Mouse (Mus musculus): ENCODE measurements around the gene Klhl7. TPM values are rescaled to one million over a fixed set of nuclear protein-coding genes. Genes with fewer than 3 reads are reported as not detected.

Klhl7 gene
- total RNA-seq, 2 experiments from 2014 or later: 93.4 to 96.9 TPM

DNA sequence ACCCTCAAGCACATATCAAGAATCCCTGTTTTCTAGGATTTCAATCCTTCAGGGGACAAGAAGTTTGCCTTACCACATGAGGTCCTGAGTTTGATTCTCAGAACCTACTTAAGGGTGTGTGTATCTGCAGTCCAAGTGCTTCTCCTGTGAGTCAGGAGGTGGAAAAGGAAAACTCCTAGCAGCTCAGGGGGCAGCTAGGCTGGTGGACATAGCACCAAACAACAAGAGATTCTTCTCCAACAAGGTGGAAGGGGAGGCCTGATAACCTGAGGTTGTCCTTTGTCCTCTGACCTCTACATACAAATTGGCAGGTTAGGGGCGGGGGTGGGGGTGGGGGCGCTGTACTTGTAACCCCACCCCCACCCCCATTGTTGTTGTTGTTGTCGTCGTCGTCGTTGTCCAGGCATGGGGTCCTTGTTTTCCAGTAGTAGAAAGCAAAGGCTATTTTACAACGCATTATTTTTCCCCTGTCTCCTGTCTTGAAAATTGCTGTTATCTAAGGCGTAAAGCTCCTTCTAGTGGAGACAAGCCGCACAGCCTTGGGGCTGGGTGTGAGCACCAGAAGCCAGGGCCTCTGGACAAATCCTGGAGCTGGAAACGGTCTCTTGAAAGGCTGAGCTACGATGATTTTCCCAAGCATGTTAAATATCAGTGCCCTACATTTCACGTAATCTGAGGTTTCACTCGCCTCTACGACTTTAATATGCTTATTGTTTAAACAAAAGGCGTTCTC, 23.3 kb upstream of the Klhl7 start:
- peak; percentile 83 for TF ChIP-seq CTCF (conservative IDR thresholded peaks at IDR 0.05)
- H3K27ac ChIP-seq: peak overlapping the region; percentile 66; the same call in 1 of the 2 replicates

DNA sequence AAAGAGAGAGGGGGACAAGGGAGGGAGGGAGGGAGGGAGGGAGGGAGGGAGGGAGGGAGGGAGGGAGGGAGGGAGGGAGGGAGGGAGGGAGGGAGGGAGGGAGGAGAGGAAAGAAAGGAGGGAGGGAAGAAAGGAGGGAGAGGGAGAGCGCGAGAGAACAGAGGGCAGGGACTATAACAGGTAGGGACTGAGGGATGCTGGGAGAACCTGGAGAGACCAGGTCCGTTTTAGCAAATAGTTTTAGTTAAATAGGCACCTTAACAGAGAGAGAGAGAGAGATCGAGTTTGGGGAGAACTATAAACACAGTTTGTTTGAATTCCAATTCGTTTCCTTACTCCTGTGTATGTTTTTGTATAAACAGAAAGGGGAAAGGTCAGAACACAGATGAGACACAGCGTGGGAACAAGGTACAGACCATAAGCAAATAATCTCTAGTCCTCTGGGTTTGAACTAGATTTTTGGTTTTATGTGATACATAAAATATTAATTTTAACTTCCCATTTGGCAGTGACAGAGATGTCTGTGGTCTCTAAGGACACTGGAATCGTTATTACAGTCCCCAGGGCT, 22.6 kb upstream of the Klhl7 start:
- H3K4me3 ChIP-seq: peak overlapping the region; percentile 55
- no peak for TF ChIP-seq CTCF (conservative IDR thresholded peaks at IDR 0.05)
- no peak for DNase-seq (ENCODE audit: low spot score in 2 of 2)
- peak overlapping the region; percentile 66; the same call in 1 of the 2 replicates for H3K27ac ChIP-seq

More for the DNA sequence above, 23.3 kb upstream of the Klhl7 start:
- H3K4me3 ChIP-seq: peak overlapping the region; percentile 55
- DNase-seq (ENCODE audit: low spot score in 2 of 2): peak; percentile 60 to 79

DNA sequence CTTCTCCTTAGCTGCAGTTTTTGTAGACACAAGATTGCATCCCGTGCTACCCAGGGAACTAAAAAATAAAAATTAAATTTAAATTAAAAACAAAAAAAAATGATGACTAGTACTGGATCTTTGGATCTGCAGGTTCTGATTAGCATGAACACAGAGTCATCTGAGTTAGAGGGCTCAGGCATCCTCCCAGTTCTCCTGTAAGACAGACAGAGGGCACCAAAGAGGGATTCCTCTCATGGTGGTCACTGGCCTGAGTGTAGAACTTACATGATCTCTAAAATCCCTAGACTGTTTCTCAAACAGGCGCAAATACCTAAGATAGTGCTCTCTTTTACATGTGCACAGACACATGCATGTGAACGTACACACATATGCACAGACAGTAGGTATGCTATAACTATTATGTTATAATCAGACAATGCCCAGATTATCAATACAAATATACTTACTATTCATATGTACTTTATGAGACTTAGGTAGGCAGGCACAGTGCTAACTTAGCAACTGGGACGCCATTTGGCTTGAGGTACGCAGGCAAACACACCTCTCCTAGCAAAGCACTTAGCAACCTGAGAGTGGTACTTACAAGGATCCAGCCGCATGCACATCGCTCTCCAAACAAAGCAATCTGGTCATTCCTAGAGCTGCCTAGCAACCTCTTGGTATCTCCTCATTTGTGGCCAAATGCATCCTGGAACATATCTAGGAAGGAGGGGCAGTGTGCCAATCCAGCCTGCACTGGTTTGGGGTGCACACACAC, 21.8 kb upstream of the Klhl7 start:
- no peak for DNase-seq (ENCODE audit: low spot score in 2 of 2)
- no peak overlapping the region for H3K4me3 ChIP-seq
- TF ChIP-seq CTCF (conservative IDR thresholded peaks at IDR 0.05): peak; percentile 54
- no peak overlapping the region for H3K27ac ChIP-seq

DNA sequence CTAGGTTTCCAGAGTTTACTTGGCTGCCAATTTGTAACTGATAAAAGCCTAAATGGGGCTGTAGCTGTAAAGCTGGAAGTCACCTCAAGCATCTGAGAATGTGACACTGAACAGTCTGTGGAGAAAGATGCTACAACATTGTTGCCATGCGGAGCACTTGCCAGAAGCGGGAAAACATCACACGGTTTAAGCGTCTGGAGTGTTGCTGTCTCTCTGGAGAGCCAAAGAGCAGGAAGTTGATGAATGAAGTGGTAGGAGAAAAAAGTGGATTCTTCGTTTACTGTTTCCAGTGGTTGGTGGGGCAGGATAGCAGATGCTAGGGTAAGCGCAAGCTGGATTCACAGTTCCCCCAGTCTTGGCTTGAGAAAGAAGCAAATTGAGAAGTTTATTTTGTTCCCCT, 19.6 kb upstream of the Klhl7 start:
- Histone ChIP-seq H3K4me3 (no peak overlapping the region), H3K27ac (no peak overlapping the region)
- no peak for TF ChIP-seq CTCF (conservative IDR thresholded peaks at IDR 0.05)
- no peak for DNase-seq (ENCODE audit: low spot score in 2 of 2)

DNA sequence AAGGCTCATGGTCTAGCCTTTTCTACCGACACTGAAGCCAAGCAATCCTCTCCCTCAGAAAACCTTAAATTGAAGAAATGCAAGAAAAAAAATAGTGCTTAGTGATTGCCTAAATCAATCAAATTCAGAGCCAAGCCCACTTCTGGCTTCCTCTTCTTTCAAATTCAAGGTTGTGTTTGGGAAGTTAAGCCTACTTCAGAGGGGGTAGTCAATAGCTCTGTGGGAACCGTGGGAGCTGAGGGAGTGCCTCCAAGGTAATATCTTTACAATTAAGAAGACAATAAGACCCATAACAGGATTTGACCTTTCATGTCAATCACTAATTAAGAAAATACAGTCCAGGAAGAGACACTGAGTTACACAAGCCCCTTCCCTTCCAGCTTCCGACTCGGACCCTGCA, 15.6 kb upstream of the Klhl7 start:
- no peak for DNase-seq (ENCODE audit: low spot score in 2 of 2)
- Histone ChIP-seq H3K4me3 (no peak overlapping the region), H3K27ac (no peak overlapping the region)
- no peak for TF ChIP-seq CTCF (conservative IDR thresholded peaks at IDR 0.05)

DNA sequence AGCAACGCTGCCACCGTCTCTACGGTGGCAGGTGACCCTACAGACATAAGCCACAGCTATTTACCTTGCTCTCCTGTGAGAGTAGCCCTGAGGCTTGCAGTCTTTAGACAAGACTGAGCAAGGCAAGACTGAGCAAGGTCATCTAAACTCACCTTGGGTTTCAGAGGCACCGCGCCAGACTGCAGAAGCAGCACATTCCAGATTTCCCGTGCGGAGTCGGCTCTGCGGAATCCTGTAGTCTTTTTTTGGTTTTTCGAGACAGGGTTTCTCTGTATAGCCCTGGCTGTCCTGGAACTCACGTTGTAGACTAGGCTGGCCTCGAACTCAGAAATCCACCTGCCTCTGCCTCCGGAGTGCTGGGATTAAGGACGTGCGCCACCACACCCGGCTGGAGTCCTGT, 14.2 kb upstream of the Klhl7 start:
- no peak for DNase-seq (ENCODE audit: low spot score in 2 of 2)
- TF ChIP-seq CTCF (conservative IDR thresholded peaks at IDR 0.05): no peak
- Histone ChIP-seq H3K4me3 (no peak overlapping the region), H3K27ac (no peak overlapping the region)

DNA sequence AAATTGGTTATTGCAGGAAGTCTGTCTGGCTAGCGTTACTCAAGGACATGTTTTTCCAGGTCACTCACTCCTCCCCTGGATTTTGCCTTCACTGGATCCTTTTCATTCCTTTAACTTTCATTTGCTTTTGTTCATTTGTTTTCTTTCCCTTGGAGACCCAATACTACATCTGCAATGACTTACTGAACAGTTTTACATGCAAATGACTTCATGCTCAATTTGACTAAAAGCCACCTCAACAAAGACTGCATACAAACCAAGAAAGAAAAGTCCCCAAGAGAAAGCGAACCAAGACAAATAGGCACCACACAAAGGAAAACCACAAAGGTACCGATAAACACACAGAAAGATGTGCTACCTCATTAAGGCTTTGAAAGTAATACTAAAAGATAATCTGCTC, 13.5 kb upstream of the Klhl7 start:
- H3K27ac ChIP-seq: no peak overlapping the region
- no peak for DNase-seq (ENCODE audit: low spot score in 2 of 2)
- TF ChIP-seq CTCF (conservative IDR thresholded peaks at IDR 0.05): no peak
- H3K4me3 ChIP-seq: no peak overlapping the region

DNA sequence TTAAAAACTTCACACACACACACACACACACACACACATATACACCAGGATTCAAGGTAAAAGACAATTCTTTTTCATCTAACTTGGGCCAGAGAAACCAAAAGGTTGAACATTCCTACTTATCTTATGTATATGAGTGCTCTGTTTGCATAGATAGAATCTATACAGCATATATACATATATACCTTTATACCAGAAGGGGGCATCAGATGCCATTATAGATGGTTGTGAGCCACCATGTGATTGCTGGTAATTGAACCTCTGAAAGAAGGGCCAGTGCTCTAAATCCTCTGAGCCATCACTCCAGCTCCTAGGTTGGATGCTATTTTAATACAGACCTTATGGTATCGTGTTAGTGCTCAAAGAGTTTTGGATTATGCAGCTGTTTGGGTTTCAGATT, 12.0 kb upstream of the Klhl7 start:
- H3K4me3 ChIP-seq: no peak overlapping the region
- no peak overlapping the region for H3K27ac ChIP-seq
- TF ChIP-seq CTCF (conservative IDR thresholded peaks at IDR 0.05): peak; percentile 38
- no peak for DNase-seq (ENCODE audit: low spot score in 2 of 2)

DNA sequence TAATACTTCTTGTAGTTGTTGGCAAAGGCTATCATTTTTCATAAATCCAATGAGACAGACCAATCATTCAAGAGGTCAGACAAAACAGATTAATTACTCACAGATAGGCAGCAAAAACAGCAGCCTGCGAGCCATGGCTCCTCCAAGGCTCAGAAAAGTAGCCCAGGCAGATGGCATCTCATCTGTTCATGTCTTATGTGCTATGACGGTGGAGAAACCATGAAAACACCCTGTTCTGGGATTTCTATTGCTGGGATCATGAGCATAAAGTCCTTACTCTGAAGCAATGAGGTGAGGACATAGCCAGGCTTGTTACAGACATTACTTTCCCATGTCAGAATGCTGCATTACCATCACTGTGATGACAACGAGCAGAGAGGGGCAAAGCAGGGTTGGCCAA, 7.9 kb upstream of the Klhl7 start:
- no peak for TF ChIP-seq CTCF (conservative IDR thresholded peaks at IDR 0.05)
- no peak overlapping the region for H3K4me3 ChIP-seq
- no peak overlapping the region for H3K27ac ChIP-seq
- no peak for DNase-seq (ENCODE audit: low spot score in 2 of 2)

DNA sequence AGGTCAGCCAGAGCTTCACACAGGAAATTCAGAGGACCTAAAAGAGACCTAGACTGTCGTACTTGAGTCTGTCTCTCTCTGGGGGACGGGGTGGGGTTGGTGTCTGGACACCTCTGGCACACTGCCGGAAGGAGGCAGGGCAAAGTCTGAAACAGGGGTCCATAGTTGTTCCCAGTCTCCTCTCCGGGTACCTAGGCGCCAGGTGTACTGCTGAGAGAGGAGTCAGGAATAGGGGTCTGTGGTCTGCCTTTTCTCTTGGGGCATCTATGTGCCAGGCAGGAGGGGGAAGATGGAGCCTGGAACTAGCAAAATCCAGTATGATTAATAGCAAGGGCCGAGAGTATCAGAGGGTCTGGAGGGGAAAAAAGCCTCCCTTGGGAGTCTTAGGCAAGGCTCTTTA, 5.0 kb upstream of the Klhl7 start:
- no peak for TF ChIP-seq CTCF (conservative IDR thresholded peaks at IDR 0.05)
- no peak for DNase-seq (ENCODE audit: low spot score in 2 of 2)
- Histone ChIP-seq H3K4me3 (no peak overlapping the region), H3K27ac (no peak overlapping the region)

DNA sequence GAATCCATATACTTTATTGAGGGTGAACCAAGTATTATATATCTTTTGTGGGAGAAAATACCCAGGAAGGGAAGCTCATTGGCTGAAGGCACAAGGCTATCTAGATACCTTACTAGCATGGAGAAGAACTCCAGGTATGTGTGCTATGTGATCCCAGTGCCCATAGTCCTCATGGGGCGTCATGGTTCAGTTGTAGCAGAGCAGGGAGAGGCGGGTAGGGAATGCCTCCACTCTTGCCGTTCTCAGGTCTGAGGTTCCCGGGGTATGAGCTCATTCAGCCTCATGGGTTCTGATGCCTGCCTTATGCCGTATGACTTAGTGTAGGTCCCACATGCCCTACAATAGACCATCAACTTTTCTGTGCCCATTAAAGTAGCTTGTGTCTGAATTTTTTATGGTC, 4.5 kb upstream of the Klhl7 start:
- no peak for DNase-seq (ENCODE audit: low spot score in 2 of 2)
- Histone ChIP-seq H3K4me3 (no peak overlapping the region), H3K27ac (no peak overlapping the region)
- no peak for TF ChIP-seq CTCF (conservative IDR thresholded peaks at IDR 0.05)

DNA sequence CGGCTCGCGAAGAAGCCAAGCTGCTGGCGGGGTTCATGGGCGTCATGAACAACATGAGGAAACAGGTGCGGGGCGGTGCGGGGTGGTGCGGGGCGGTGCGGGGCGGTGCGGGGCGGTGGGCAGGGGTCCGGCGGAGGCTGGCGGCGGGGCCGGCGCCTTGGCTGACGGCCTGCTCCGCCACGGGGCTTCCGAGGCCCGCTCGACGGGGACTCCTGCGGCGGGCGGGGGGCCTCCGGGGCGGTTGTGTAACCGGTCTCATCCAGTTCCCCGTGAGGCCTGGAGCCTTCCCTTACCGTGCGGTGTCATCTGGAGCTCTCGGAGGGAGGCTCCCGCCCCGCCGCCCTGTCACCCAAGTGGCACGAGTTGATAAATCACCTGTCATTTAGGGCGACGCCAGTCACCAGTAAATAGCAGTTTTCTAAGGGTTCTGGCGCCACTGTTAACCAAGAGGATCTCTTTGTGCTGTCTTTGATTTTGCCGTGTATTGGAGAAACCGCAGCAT, 456 bp downstream of the Klhl7 start:
- TF ChIP-seq CTCF (conservative IDR thresholded peaks at IDR 0.05): no peak
- H3K27ac ChIP-seq: peak overlapping the region; percentile 92
- DNase-seq (ENCODE audit: low spot score in 2 of 2): peak; percentile 47 to 62
- peak overlapping the region; percentile 91 for H3K4me3 ChIP-seq

DNA sequence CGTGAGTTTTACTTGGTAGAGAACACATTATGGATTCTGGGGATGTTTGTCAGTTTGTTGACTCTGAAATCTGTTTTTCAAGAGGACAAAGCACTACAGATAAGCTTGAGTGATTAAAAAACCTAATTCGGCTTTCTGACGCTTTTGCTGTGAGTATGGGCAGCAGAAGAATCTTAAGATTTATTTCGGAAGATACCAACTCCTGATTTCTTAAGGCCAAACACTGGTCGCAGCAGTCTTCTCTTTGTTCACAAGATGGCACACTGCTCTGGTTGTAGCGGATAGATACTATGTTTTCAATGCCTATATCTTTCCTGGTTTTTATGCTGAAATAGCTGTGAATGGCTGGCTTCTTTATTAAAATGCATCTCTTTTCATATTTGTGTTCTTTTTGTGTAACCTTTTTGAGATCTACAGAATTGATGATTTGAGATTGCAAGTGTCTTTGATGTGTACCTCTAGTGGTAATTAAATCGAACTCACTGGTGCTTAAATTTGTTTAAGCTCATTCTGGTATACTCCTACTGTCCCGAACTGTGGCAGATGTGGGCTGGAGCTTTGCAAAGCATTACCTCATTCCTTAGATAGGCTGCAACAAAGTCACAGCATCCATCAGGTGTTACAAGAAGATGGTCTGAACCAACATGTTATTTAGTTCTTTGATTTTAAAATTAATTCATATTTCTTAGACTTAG, 1.2 kb downstream of the Klhl7 start:
- peak; percentile 58 for TF ChIP-seq CTCF (conservative IDR thresholded peaks at IDR 0.05)
- peak overlapping the region; percentile 91 for H3K4me3 ChIP-seq
- no peak for DNase-seq (ENCODE audit: low spot score in 2 of 2)
- H3K27ac ChIP-seq: peak overlapping the region; percentile 92
